ENCODE assay signal across 20 mouse cellular contexts in the genomic region with DNA sequence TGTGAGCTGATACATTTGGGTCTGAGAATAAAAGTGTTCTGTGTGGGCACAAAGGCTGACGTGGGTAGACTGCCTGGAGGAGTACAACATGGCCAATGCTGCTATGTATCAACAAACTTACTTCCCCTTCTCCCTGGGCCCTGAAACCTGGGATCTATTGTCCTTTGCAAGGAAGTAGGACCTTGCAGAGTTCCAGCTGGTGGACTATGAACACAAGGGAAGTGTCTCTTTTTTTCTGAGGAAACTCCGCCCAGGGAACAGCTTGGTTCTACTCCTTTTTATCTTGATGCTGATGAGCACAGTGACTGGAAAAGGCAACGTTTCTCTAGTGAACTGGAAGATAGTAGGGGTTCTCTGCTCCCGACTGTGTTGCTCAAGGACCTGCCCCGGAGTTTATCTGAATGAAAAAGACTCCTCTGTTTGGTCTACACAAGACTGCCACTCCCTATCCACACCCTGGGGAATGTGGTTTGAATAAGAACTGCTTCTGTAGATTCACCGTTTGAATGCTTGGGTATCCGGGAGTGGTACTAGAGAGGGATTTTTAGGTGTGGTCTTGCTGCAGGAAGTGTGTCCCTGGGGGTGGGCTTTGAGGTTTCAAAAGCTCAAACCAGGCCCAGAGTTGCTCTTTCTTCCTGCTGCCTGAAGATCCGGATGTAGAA. TPM values are rescaled to one million over a fixed set of nuclear protein-coding genes. Genes with fewer than 3 reads are reported as not detected.
DNase-seq lines count a peak whose midpoint lies in the region; ATAC-seq and TF ChIP-seq lines count a peak whose summit lies in the region.
"Had no signal": no experiment of that assay in that cellular context is flagged by ENCODE, and none has a peak within 500 bp of the region (broad histone marks: within the 10 kb centered on the region; RNA-seq: fewer than 3 reads in every experiment).

No protein-coding gene starts in this region.

- no peak overlapping the region for H3K4me3 ChIP-seq in heart, embryonic 14.5 days (ENCODE audit: control insufficient read depth in 1 of 2, insufficient read depth in 1 of 2, low read depth in 1 of 2, low read length in 2 of 2)
- peak overlapping the region; percentile 1 to 50; a peak in 2 of 4 replicates for H3K4me3 ChIP-seq in ES-E14 (ENCODE audit: insufficient read depth in 1 of 2, low read depth in 1 of 2, low read length in 2 of 2, poor library complexity in 1 of 2, severe bottlenecking in 1 of 2)
- H3K4me3 ChIP-seq: embryonic facial prominence, embryonic 13.5 days; forebrain, embryonic 12.5 days; limb, embryonic 15.5 days had no signal

- no peak overlapping the region for H3K27ac ChIP-seq in heart, embryonic 14.5 days (replicated peaks in 1 of 2; ENCODE audit: control insufficient read depth in 1 of 2, insufficient read depth in 1 of 2, low read depth in 2 of 2, low read length in 2 of 2)
- H3K27ac ChIP-seq in ES-E14 (ENCODE audit: insufficient read depth, low read depth, low read length, poor library complexity, severe bottlenecking), result peak overlapping the region; percentile 100
- H3K27ac ChIP-seq: embryonic facial prominence, embryonic 13.5 days; forebrain, embryonic 12.5 days; limb, embryonic 15.5 days; stomach, postnatal 0 days had no signal

- H3K9ac ChIP-seq in heart, embryonic 14.5 days (ENCODE audit: low read length), result no peak overlapping the region
- peak overlapping the region; percentile 65 for H3K9ac ChIP-seq in ES-E14 (ENCODE audit: insufficient read depth, low read depth, low read length, poor library complexity, severe bottlenecking)
- H3K9ac ChIP-seq: embryonic facial prominence, embryonic 13.5 days; forebrain, embryonic 12.5 days; limb, embryonic 15.5 days had no signal

- no peaks in the 10 kb centered on the region for H3K9me3 ChIP-seq in heart, embryonic 14.5 days (ENCODE audit: control insufficient read depth, low read length)
- no peaks in the 10 kb centered on the region for H3K9me3 ChIP-seq in ES-E14 (ENCODE audit: control insufficient read depth, insufficient read depth, low read depth, low read length)
- H3K9me3 ChIP-seq: embryonic facial prominence, embryonic 13.5 days; forebrain, embryonic 12.5 days; limb, embryonic 15.5 days had no signal

- DNase-seq in heart, postnatal 4 days, result no peak
- peak; percentile 88 for DNase-seq in ES-E14 (ENCODE audit: low read depth, low spot score)
- DNase-seq in adrenal gland, postnatal 14 days, result no peak
- DNase-seq: adrenal gland, adult 8-10 months; cerebellum, postnatal 25 days; heart, adult 11 months; spleen, adult 18-20 months; thymus, postnatal 36 days had no signal

- peaks cover 23 to 35% of the 10 kb centered on the region in 2 experiments for H3K4me1 ChIP-seq in heart, embryonic 14.5 days (ENCODE audit: control insufficient read depth in 2 of 2, insufficient read depth in 2 of 2, low read length in 2 of 2)
- H3K4me1 ChIP-seq in ES-E14 (ENCODE audit: control insufficient read depth in 2 of 2, insufficient read depth in 2 of 2, low read length in 2 of 2, poor library complexity in 1 of 2), result peaks cover 11 to 16% of the 10 kb centered on the region in 2 experiments
- H3K4me1 ChIP-seq: forebrain, embryonic 12.5 days had no signal

- in situ Hi-C loops in ES-E14 (cut with MboI; ENCODE audit: low sequenced_read_pairs in 2 of 2, unreplicated experiment in 2 of 2), result no loop called here

- WGBS in heart, embryonic 14.5 days, result 52% methylated on average over 8 of the region's 8 CpGs

- peak overlapping the region; percentile 31 for H3K4me2 ChIP-seq in heart, embryonic 14.5 days (ENCODE audit: low read length)
- H3K4me2 ChIP-seq: embryonic facial prominence, embryonic 13.5 days; forebrain, embryonic 12.5 days; limb, embryonic 15.5 days had no signal

- H3K36me3 ChIP-seq in heart, embryonic 14.5 days (ENCODE audit: control insufficient read depth, insufficient read depth, low read length), result peaks cover 44% of the 10 kb centered on the region
- peaks cover 4% of the 10 kb centered on the region; the same call in 1 of the 2 replicates for H3K36me3 ChIP-seq in ES-E14 (ENCODE audit: control insufficient read depth, insufficient read depth, low read length, poor library complexity, severe bottlenecking)
- H3K36me3 ChIP-seq: embryonic facial prominence, embryonic 13.5 days; forebrain, embryonic 12.5 days; limb, embryonic 15.5 days had no signal

- H3K27me3 ChIP-seq in heart, embryonic 14.5 days (ENCODE audit: control insufficient read depth, insufficient read depth, low read length), result no peaks in the 10 kb centered on the region
- H3K27me3 ChIP-seq: embryonic facial prominence, embryonic 13.5 days; forebrain, embryonic 12.5 days; limb, embryonic 15.5 days had no signal

- no peak for ATAC-seq in heart, embryonic 14.5 days (ENCODE audit: insufficient number of reproducible peaks, insufficient read depth, low FRiP score, low read depth)
- peak; percentile 63 for ATAC-seq in granulocyte monocyte progenitor cell, adult 5-6 weeks (replicated peaks; ENCODE audit: poor library complexity, severe bottlenecking)
- ATAC-seq in megakaryocyte, adult 5-6 weeks (ENCODE audit: poor library complexity, severe bottlenecking), result peak; percentile 58
- no peak for ATAC-seq in inflammation-experienced regulatory T-cells, adult 6 months
- ATAC-seq: hindbrain, embryonic 16.5 days had no signal

TF ChIP-seq in ES-E14, 5 proteins besides CTCF, POLR2A, EP300 and RAD21:
- TF ChIP-seq CHD2 (IDR thresholded peaks at IDR 0.05; ENCODE audit: low read depth, low read length) (peak; percentile 56; the same call in 1 of the 2 replicates), ZNF384 (IDR thresholded peaks at IDR 0.05; ENCODE audit: low read depth, low read length) (peak; percentile 91), MAFK (IDR thresholded peaks at IDR 0.05; ENCODE audit: insufficient read depth, low read depth, low read length) (no peak), HCFC1 (IDR thresholded peaks at IDR 0.05; ENCODE audit: borderline replicate concordance, insufficient read depth, low read length) (no peak; the same call in 1 of the 2 replicates), ZC3H11A (IDR thresholded peaks at IDR 0.05; ENCODE audit: borderline replicate concordance, low read depth, low read length) (no peak)

RNA-seq across cellular contexts. Expression of a gene that starts 2.7 kb away (rescaled TPM):
- polyA plus RNA-seq in heart, embryonic 14.5 days (2014; fragmentation: Nextera tagmentation; extraction: Ambion mirVana), result 41.1 and 43.3 TPM in 2 replicates
- 10 to 100 TPM; 60.0 to 68.2 TPM for total RNA-seq in heart, postnatal 4 days (2021)
- 60.2 and 69.4 TPM in 2 replicates for total RNA-seq in ES-E14 (2012; rRNA removed)
- total RNA-seq in granulocyte monocyte progenitor cell, adult 5-6 weeks (2014; fragmentation: Nextera tagmentation), result not detected in 2 replicates
- not detected in 2 replicates for total RNA-seq in granulocyte monocyte progenitor cell, adult 5-6 weeks (2017)
- not detected in 2 replicates for total RNA-seq in megakaryocyte, adult 5-6 weeks (2015)
- not detected in 2 replicates for total RNA-seq in megakaryocyte, adult 5-6 weeks (2017)
- 0.07 and 0.26 TPM in 2 replicates for total RNA-seq in adrenal gland, postnatal 14 days (2021)
- not detected for polyA plus RNA-seq in inflammation-experienced regulatory T-cells, adult 6 months (2017; shearing (Covaris generic))
- total RNA-seq: monocyte, adult 5-6 weeks had no signal

RNA-seq across cellular contexts. Expression of a gene that starts 5.0 kb away (rescaled TPM):
- polyA plus RNA-seq in heart, embryonic 14.5 days (2014; fragmentation: Nextera tagmentation; extraction: Ambion mirVana), result 0.18 TPM in 1 of 2 replicates, not detected in the other
- total RNA-seq in heart, postnatal 4 days (2021), result not detected
- 68.0 and 204 TPM in 2 replicates for total RNA-seq in ES-E14 (2012; rRNA removed)
- total RNA-seq in granulocyte monocyte progenitor cell, adult 5-6 weeks (2014; fragmentation: Nextera tagmentation), result not detected in 2 replicates
- not detected in 2 replicates for total RNA-seq in granulocyte monocyte progenitor cell, adult 5-6 weeks (2017)
- total RNA-seq in megakaryocyte, adult 5-6 weeks (2015), result not detected in 2 replicates
- not detected in 2 replicates for total RNA-seq in megakaryocyte, adult 5-6 weeks (2017)
- 0.15 TPM in 1 of 2 replicates, not detected in the other for total RNA-seq in adrenal gland, postnatal 14 days (2021)
- polyA plus RNA-seq in inflammation-experienced regulatory T-cells, adult 6 months (2017; shearing (Covaris generic)), result not detected
- total RNA-seq: left cerebral cortex, postnatal 10 days; monocyte, adult 5-6 weeks had no signal
- polyA plus RNA-seq: forebrain, embryonic 12.5 days; hindbrain, embryonic 16.5 days; neural tube, embryonic 14.5 days had no signal

Comparison
In these comparisons a context has a peak if more than half of its experiments do, and no peak if none do; other contexts are left out.
1. ATAC-seq: peak in granulocyte monocyte progenitor cell, adult 5-6 weeks (single experiment) and megakaryocyte, adult 5-6 weeks (single experiment); none in heart, embryonic 14.5 days (single experiment) and inflammation-experienced regulatory T-cells, adult 6 months (single experiment).
2. H3K4me3 ChIP-seq: peak in ES-E14 (2 of 2); none in heart, embryonic 14.5 days (0 of 2).
3. RNA of a gene that starts 2.7 kb away (total RNA-seq): 60.0 to 68.2 TPM in heart, postnatal 4 days and 60.2 to 69.4 TPM in ES-E14; 0.07 to 0.26 TPM in adrenal gland, postnatal 14 days, not detected in granulocyte monocyte progenitor cell, adult 5-6 weeks and not detected in megakaryocyte, adult 5-6 weeks; every median in the first group is over 10 times any median in the second.
4. RNA of a gene that starts 5.0 kb away (total RNA-seq): 68.0 to 204 TPM in ES-E14; not detected in granulocyte monocyte progenitor cell, adult 5-6 weeks, not detected in heart, postnatal 4 days, 0.15 TPM in adrenal gland, postnatal 14 days and not detected in megakaryocyte, adult 5-6 weeks; every median in the first group is over 10 times any median in the second.